8 mouse cellular contexts compared by ENCODE assay signal in genomic region chr11:69094697-69095429, GRCm38 (mm10). TPM values are rescaled to one million over a fixed set of nuclear protein-coding genes. Genes with fewer than 3 reads are reported as not detected.
DNase-seq lines count a peak whose midpoint lies in the region; ATAC-seq lines count a peak whose summit lies in the region.

Gene Per1 (plus strand): TSS chr11:69095217.

- peaks cover 28% of the 10 kb centered on the region for H3K36me3 ChIP-seq in heart, embryonic 13.5 days
- peaks cover 29% of the 10 kb centered on the region for H3K36me3 ChIP-seq in liver, embryonic 13.5 days
- H3K36me3 ChIP-seq in stomach, embryonic 16.5 days (ENCODE audit: control insufficient read depth, insufficient read depth, low read length): peaks cover 4% of the 10 kb centered on the region; the same call in 1 of the 2 replicates

- H3K27me3 ChIP-seq in heart, embryonic 13.5 days (replicated peaks): no peaks in the 10 kb centered on the region
- H3K27me3 ChIP-seq in liver, embryonic 13.5 days: no peaks in the 10 kb centered on the region
- H3K27me3 ChIP-seq in stomach, embryonic 16.5 days (ENCODE audit: control insufficient read depth, insufficient read depth, low read length): no peaks in the 10 kb centered on the region

- peak; percentile 99 for DNase-seq in CD4-positive, CD25-positive, alpha-beta regulatory T cell, adult 2 months (ENCODE audit: low read depth, low spot score)
- peak; percentile 99 for DNase-seq in fat pad, adult 2 months (ENCODE audit: extremely low read depth, low read depth, low spot score)
- DNase-seq in kidney, postnatal 10 days: peak; percentile 99
- DNase-seq in liver, embryonic 13.5 days: peak; percentile 99
- peak; percentile 95 for DNase-seq in neural tube, embryonic 10.5 days (ENCODE audit: extremely low spot score, low spot score)

- peak within 1 kb of the TSS; percentile 89 for H3K9ac ChIP-seq in heart, embryonic 13.5 days
- H3K9ac ChIP-seq in liver, embryonic 13.5 days: peak within 1 kb of the TSS; percentile 78
- peak within 1 kb of the TSS; percentile 76 for H3K9ac ChIP-seq in stomach, embryonic 16.5 days (ENCODE audit: low read length)

- ATAC-seq in heart, embryonic 13.5 days (ENCODE audit: extremely low read depth, insufficient number of reproducible peaks, low FRiP score, low TSS enrichment): peak; percentile 86
- peak; percentile 86 for ATAC-seq in liver, embryonic 13.5 days (ENCODE audit: low read depth)
- ATAC-seq in stomach, embryonic 16.5 days (ENCODE audit: insufficient read depth, low FRiP score): peak; percentile 92

- H3K4me3 ChIP-seq in brown adipose tissue, adult 24 weeks (ENCODE audit: insufficient read depth, low read depth, low read length): peak within 1 kb of the TSS; percentile 68
- H3K4me3 ChIP-seq in heart, embryonic 13.5 days: peak within 1 kb of the TSS; percentile 71
- peak within 1 kb of the TSS; percentile 67 for H3K4me3 ChIP-seq in liver, embryonic 13.5 days (replicated peaks)
- peak within 1 kb of the TSS; percentile 57 for H3K4me3 ChIP-seq in stomach, embryonic 16.5 days (replicated peaks; ENCODE audit: low read length)

- H3K4me1 ChIP-seq in brown adipose tissue, adult 24 weeks (ENCODE audit: control insufficient read depth, insufficient read depth, insufficient read length, low read length): peaks cover 11% of the 10 kb centered on the region
- peaks cover 82% of the 10 kb centered on the region for H3K4me1 ChIP-seq in heart, embryonic 13.5 days
- H3K4me1 ChIP-seq in liver, embryonic 13.5 days (replicated peaks): peaks cover 80% of the 10 kb centered on the region
- H3K4me1 ChIP-seq in stomach, embryonic 16.5 days (ENCODE audit: control insufficient read depth, insufficient read depth, low read length): peaks cover 41% of the 10 kb centered on the region

- H3K9me3 ChIP-seq in heart, embryonic 13.5 days: no peaks in the 10 kb centered on the region
- no peaks in the 10 kb centered on the region for H3K9me3 ChIP-seq in liver, embryonic 13.5 days (replicated peaks)
- H3K9me3 ChIP-seq in stomach, embryonic 16.5 days (replicated peaks; ENCODE audit: control insufficient read depth, low read length): no peaks in the 10 kb centered on the region

- WGBS in heart, embryonic 13.5 days: under 1% methylated on average over 37 of the region's 37 CpGs
- WGBS in liver, embryonic 13.5 days (ENCODE audit: insufficient replicate concordance): 1% methylated on average over 37 of the region's 37 CpGs
- WGBS in stomach, embryonic 16.5 days: under 1% methylated on average over 37 of the region's 37 CpGs

- H3K4me2 ChIP-seq in heart, embryonic 13.5 days: peak within 1 kb of the TSS; percentile 99
- H3K4me2 ChIP-seq in liver, embryonic 13.5 days: peak within 1 kb of the TSS; percentile 95
- peak within 1 kb of the TSS; percentile 96 for H3K4me2 ChIP-seq in stomach, embryonic 16.5 days (ENCODE audit: low read depth, low read length)

- H3K27ac ChIP-seq in brown adipose tissue, adult 24 weeks (replicated peaks; ENCODE audit: low read depth, low read length): peak within 1 kb of the TSS; percentile 99
- peak within 1 kb of the TSS; percentile 98 for H3K27ac ChIP-seq in heart, embryonic 13.5 days (replicated peaks)
- peak within 1 kb of the TSS; percentile 93 for H3K27ac ChIP-seq in liver, embryonic 13.5 days
- H3K27ac ChIP-seq in stomach, embryonic 16.5 days (ENCODE audit: low read length): peak within 1 kb of the TSS; percentile 96

RNA-seq across cellular contexts. Expression of gene Per1, which starts in this region (rescaled TPM):
- polyA plus RNA-seq in brown adipose tissue, adult 24 weeks (2012; ENCODE audit: insufficient read depth, insufficient read length, missing spikeins): 7.9 and 15.6 TPM in 2 replicates
- polyA plus RNA-seq in heart, embryonic 13.5 days (2015; fragmentation: Nextera tagmentation; extraction: Ambion mirVana): 8.6 and 9.0 TPM in 2 replicates
- 1.9 TPM in 2 replicates for polyA plus RNA-seq in liver, embryonic 13.5 days (2015; fragmentation: Nextera tagmentation; extraction: Ambion mirVana)
- polyA plus RNA-seq in stomach, embryonic 16.5 days (2015; fragmentation: Nextera tagmentation; extraction: Ambion mirVana): 21.8 and 22.3 TPM in 2 replicates

Comparison
In these comparisons a context has a peak if more than half of its experiments do, and no peak if none do; other contexts are left out.
1. Peak in every context shown above with its lines: DNase-seq, ATAC-seq, H3K4me3 ChIP-seq and H3K27ac ChIP-seq.